Mouse (Mus musculus): ENCODE data around the gene Fcho1. TPM values are rescaled to one million over a fixed set of nuclear protein-coding genes. Genes with fewer than 3 reads are reported as not detected.

The Fcho1 gene
- total RNA-seq (2023): 133 TPM

DNA sequence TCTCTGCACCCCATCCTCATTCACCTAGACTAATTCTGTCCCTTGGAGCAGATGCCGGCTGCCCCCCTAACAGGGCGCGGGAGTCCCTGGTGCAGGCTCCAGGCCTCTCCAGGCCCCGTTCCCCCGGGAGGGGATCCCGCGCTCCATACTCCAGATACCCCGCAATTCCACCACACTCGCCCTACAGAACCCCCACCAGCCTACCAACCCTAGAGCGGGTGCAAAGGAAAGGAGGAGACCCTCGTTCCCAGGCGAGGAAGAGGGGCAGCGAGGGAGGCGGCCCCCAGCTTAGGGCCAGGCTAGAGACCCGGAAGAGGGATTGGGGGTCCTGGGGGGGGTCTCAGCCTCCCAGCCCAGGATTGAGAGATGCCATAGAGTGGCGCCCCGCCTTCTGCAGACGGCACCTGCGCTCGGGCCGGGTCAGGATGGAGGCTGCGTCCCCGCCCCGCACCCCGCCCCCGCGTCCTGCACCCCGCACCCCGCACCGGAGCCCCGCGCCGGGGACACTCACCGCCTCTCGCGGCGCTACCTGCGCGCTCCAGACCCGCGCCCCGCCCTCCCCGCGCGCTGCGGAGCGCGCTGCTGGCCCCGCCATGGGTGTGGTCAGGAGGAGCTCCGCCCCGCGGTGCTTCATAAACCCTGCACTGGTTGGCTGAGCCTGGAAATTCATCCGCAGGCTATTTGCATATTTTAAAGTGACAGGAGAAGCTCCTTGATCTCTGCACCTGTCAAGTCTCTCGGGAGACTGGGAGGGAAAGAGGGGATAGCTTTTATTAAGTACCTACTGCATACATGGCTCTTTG is at the start of gene Fcho1:
TSS of gene Fcho1 (minus strand) at position 595 of the 803 bp plus-strand sequence.

DNA sequence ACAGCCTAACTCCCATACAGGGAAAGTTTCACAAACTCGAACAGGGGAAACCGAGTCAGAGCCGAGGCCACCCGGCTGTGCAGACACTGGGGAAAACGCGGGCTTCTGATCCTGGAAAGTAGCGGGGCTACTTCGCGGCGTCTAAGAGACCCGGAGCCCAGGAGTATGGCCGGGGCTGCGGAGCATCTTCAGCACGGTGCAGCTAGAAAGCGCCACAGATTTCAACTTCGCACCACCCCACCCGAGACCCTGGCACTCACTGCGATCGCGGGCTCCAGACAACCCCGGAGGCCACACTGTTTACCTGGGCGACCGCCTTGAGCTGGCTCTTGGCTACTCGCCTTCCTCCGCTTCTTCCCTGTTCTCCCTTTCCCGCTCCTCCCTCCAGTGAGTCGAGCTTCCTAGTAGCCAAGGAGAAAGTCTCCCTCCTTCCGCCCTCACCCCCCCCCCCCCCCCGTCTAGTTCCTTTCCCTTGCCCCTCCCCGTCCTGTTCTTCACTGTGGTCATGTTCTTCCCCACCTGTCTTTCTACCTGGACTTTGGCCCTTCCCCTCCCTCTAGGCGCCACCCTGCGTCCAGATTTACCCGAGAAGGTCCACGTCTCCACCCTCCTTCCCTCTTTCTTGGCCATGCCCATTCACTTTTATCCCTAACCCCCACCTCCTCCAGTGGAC is 24.0 kb downstream of the Fcho1 start, which contains the start of gene B3gnt3:
TSS of gene B3gnt3 (minus strand) at position 376 of the 673 bp plus-strand sequence.

DNA sequence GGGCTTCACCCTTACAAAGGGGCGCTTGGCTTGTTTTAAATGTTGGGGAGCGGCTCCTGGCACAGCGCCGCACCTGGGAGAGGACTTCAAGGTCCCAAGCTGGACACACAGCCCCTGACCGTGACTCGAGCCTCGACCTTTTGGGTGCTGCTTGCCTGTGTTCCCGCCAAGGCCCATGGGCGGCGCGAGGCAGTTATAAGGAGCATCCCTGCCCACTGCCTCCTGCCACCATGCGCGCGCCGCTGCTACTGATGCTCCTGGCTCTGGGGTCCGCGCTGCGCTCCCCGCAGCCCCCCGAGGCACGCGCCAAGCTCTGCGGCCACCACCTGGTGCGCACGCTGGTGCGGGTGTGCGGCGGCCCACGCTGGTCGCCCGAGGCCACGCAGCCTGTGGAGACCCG is 36.5 kb downstream of the Fcho1 start, which contains the start of gene Insl3:
TSS of gene Insl3 (plus strand) at position 187 of the 400 bp plus-strand sequence.

DNA sequence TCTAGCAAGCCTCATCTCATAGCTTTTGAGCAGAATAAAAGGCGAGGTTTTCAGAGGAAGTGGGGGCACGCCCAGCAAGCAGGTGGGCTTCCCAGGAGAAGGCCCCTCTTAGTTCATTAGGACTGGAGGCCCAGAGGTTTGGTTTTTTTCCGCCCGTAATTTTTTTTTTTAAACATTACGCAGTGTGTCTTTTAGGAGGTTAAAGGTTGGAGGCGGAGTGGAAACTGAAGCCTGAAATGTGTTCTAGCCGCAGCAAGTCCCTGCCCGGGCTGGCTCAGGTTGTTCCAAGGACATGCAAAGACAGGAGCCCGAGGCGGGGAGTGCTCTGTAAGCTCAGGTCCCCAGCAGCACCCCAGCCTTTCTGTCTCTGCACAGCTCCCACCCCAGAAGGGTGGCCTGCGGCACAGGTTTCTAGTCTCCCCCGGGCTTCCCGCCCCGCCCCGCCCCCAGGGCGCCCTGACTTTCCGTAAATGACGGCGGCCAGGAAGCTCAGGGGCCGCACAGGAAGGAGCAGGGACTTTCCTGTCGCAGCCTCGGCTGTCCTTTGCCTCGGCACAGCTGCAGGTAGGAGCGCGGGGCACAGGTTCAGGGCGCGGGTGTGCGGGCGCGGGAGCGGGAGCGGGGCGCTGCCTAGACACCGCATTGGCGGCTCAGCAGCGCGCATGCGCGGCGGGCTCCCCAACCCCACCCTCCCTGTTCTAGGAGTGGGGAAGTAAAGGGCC is 49.3 kb downstream of the Fcho1 start, which contains the start of gene Jak3:
TSS of gene Jak3 (plus strand) at position 277 of the 722 bp plus-strand sequence.

DNA sequence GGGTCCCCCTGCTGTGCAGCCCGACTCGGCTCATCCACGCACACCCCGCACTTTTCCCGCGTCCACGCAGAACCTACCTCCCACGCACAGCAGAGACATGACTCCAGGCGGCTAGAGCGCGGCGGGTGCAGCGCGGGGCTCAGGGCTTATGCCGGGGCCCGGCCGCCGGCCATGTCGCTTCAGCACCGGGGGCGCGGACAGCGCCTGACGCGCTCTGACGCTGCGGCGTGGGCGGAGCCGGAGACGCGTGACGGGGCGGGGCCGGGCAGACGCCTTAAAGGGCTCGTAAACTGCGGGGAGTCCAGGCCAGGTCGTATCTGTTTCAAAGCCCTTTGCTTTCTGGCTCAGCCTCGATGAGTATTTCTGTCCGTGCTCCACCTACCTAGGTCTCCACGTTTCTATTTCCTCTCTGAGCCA is 54.0 kb downstream of the Fcho1 start, which contains the start of gene Unc13a:
TSS of gene Unc13a (minus strand) at position 209 of the 417 bp plus-strand sequence.

Other genes with a start within 250 kb of the Fcho1 start
- 24.0 TPM for gene Ano8, start 239.8 kb downstream of the Fcho1 start, total RNA-seq (2023)
- gene Gtpbp3, start 237.6 kb downstream of the Fcho1 start, total RNA-seq (2023): 20.5 TPM
- gene Plvap, start 214.0 kb downstream of the Fcho1 start, total RNA-seq (2023): 0.67 TPM
- gene Ccdc194, start 200.0 kb downstream of the Fcho1 start, total RNA-seq (2023): not detected
- gene Bst2, start 188.3 kb downstream of the Fcho1 start, total RNA-seq (2023): 62.4 TPM
- 27.2 TPM for gene Mvb12a, start 182.8 kb downstream of the Fcho1 start, total RNA-seq (2023)
- 2.2 TPM for gene Tmem221, start 166.8 kb downstream of the Fcho1 start, total RNA-seq (2023)
- gene Nxnl1, start 159.1 kb downstream of the Fcho1 start, total RNA-seq (2023): not detected
- gene Slc27a1, start 156.8 kb downstream of the Fcho1 start, total RNA-seq (2023): 6.8 TPM
- 52.5 TPM for gene Pgls, start 133.5 kb downstream of the Fcho1 start, total RNA-seq (2023)
- 11.5 TPM for gene Fam129c, start 128.1 kb downstream of the Fcho1 start, total RNA-seq (2023)
- gene Colgalt1, start 114.7 kb downstream of the Fcho1 start, total RNA-seq (2023): 50.7 TPM
- 0.77 TPM for gene Unc13a, start 54.0 kb downstream of the Fcho1 start, total RNA-seq (2023)
- 89.5 TPM for gene Jak3, start 49.4 kb downstream of the Fcho1 start, total RNA-seq (2023)
- gene Insl3, start 36.5 kb downstream of the Fcho1 start, total RNA-seq (2023): 50.5 TPM
- 0.98 TPM for gene B3gnt3, start 23.9 kb downstream of the Fcho1 start, total RNA-seq (2023)
- gene Zfp709, start 156.3 kb upstream of the Fcho1 start, total RNA-seq (2023): 11.6 TPM
- gene Zfp882, start 182.9 kb upstream of the Fcho1 start, total RNA-seq (2023): 7.2 TPM
- 8.7 TPM for gene Zfp617, start 182.9 kb upstream of the Fcho1 start, total RNA-seq (2023)
- gene Zfp961, start 225.3 kb upstream of the Fcho1 start, total RNA-seq (2023): 12.2 TPM

Measured in CD8-positive naive resting alpha-beta T cell, adult 57 days (primary cell).